Mouse (Mus musculus) frontal cortex, adult 2 months (tissue): Measurements from ENCODE around the gene Rcbtb2. TPM values are rescaled to one million over a fixed set of nuclear protein-coding genes. Genes with fewer than 3 reads are reported as not detected.
A peak's percentile ranks its signal among the peaks of the same experiment; 100 is the strongest.

Source experiments
- DNase-seq, 2 experiments: peaks; one replicate each; pipeline ENCODE4 v3.0.0; 2022; ENCODE audit warnings: low spot score in 1 of 2; ENCODE audit errors: extremely low spot score in 1 of 2
- polyA plus RNA-seq: library from polyadenylated mRNA; depleted of rRNA; stranded (reverse); fragments of >200 nt; gene quantifications from 2 replicates; pipeline ENCODE4 v1.2.3, GENCODE M21; 2012

The Rcbtb2 gene
- polyA plus RNA-seq, 1 experiment, result 28.1 TPM

DNA sequence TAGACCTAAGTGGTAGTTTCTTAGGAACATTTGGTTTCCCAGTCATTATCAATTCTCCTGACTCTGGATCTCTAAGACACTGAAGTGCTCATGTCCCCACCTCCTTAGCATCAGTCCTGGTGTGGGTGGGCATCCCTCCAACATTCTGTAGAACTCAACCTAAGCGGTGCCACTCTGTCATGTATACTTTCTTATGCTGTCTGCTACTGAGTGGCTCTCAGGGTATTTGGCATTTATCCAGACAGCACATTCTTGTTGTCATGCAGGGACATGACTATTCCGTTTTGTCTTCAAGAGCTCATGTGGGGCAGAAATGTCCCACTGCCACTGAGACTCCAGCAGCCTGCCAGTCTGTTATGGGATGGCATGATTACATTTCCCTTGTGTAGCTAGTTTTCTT is 58.3 kb downstream of the Rcbtb2 start:
- DNase-seq, result no peak

DNA sequence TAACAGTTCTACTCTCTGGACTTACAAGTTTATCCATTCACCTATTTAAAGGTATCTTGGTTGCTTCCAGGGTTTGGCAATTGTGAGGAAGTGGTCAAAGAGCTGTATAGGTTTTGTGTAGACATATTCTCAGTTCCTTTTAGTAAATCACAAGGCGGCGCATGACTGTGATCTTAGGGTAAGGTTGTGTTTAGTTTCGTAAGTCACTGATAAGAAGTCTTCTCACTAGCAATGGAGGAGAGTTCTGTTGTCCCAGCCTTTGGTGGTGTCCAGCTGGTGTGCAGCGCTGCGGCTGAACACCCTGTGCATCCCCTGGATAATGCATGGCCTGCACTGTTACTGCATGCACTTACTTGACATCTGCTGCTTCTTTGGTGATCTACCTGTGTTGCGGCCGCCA is 64.0 kb downstream of the Rcbtb2 start:
- DNase-seq, result no peak

DNA sequence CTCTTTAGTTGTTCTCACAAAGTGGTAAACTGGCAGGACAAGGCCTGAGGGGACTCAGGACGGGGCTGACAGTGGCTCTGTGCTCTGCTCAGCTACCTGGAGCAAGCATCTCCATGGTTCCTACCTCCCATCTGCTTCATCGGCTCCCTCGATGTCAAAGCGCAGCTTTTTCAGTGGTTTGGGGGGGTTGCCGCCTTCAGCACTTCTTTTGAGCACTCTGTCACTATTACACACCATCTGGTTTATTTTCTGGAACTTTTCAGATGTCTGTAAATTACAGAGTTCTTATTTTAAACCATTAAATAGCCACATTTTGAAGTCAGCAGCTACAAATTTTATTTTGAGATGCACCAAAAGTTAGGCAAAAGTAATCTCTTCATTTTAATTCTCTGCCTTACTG is 76.2 kb downstream of the Rcbtb2 start:
- DNase-seq, result peak; percentile 26 to 40

DNA sequence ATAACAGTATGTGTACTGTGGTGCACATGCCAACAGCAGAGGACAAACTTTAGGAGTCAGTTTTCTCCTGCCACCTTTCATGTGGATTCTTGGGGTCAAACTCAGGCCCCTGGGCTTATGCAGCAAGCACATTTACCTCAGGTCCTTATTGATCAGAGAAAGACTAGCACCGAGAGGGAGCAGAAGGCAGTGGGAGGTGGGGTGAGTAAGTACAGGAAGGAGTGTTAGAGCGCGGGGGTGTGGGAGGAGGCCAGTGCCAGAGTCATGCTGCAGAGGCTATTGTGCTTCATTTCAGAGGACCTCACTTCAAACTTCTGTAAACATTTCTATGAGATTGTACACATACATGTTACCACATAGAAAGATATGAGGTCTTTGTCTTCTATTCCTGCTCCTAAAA is 78.6 kb downstream of the Rcbtb2 start:
- DNase-seq, result peak in 1 of 2 experiments; percentile 22

DNA sequence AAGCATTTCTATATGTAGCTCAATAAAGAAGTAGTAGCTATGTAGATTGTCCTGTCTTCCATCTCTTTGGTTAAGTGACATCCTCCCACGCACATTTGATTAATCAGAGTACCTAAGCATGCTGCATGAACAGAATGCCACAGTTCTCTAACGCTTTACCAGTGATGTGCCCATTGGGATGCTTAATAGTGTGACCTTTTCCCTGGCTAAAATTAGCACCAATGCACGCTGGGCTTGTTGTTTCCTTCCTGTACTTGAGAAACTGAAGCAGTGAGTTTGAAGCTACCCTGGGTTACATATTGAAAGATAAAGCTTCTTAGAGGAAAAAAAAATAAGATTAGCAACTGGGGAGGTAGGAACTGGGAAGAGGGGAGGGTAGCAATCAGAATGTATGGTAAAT is 81.2 kb downstream of the Rcbtb2 start:
- no peak for DNase-seq

DNA sequence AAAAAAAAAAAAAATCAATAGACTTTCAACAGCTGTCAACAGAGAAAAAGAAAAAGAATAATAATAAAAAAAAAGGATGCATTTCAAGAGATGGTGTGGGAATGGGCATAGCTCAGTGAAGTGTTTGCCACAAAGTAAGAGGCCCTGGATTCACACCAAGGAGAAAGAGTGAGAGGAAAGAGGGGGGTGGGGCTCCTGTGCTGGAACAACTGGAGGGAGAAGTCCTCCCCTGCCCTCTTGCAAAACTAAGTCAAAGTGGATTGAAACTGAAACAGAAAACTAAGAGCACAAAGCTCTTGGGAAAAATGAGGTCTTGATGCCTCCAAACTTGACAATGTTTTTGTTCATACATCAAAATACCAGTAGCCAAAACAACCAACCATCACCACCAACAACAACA is 86.4 kb downstream of the Rcbtb2 start:
- no peak for DNase-seq

DNA sequence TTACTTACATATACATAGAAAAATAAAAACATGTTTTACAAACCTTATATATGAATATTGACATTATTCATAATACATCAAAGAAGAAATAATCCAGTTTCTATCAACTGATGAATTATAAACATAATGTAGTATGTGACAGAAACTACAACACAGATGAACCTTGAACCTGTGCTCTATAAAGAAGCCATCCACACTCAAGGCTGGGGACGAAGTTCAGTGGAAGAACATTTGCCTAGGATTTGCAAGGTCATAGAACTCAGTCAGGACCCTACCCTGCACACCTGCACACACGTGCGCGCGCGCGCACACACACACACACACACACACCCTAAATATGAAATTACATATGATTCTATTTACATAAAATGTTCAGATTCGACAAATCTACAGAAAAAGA is 87.4 kb downstream of the Rcbtb2 start:
- no peak for DNase-seq

DNA sequence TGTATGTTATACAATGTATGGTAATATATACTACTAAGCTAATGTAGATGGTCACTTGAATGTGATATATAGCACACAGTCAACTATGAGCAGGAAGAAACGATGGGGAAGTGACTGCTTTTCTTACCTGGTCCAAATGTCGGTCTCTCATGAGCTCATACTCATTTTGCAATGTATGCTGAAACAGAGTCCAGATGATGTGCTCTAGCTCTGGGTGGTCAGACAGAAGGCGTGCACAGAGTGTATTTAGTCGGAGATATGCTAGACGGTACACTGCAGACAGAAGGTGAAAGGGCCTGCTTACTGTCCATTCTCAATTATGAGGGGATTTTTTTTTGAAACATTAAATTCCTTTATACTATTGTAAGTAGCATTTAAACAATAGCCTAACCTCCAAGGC is 88.6 kb downstream of the Rcbtb2 start:
- no peak for DNase-seq

DNA sequence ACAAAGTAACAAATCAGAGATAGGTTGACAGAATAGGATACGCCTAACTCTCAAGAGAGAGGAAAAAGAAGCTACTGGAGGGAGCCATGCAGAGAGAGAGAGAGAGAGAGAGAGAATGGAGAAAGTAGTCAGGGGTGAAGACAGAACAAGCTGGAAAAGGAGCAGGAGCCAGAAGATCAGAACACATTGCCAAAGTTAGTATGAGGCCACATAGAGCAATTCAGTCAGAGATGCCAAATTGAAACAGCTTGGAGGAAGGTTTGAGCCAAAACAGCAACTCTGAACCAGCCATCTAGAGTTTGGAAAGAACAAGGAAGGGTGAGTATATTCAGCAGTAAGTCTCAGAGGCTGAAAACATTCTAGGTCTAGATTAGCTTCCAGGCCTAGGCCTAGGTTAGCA is 94.2 kb downstream of the Rcbtb2 start:
- no peak for DNase-seq

DNA sequence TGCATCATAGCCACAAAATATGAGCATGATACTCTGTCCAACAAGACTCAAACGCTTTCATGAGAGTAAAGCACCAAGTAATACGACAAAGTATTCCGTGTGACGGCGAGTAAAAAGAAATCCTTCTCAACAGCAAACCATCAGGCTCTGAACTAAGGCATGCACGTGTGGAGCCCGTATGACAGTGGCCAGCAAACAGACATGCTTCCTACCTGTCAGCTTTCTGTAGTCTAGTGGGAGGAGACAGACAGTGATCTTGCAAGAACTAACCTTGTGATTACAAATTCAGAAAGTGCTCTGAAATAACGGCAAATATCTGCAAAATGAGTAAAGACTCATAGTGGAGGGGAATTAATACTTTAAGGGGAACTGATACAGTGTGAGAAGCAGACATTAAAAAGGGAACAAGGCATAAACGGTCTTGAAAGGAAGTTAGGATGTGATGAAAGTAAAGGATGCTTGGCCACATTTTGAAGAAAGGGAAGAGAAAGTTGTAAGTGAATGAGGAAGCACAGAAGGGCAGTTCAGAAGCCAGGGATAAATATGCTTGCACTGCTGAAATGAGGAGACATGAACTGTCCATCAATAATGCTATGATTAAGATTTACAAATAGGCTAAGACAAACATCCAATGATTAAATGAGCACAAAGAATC is 99.6 kb downstream of the Rcbtb2 start:
- no peak for DNase-seq

DNA sequence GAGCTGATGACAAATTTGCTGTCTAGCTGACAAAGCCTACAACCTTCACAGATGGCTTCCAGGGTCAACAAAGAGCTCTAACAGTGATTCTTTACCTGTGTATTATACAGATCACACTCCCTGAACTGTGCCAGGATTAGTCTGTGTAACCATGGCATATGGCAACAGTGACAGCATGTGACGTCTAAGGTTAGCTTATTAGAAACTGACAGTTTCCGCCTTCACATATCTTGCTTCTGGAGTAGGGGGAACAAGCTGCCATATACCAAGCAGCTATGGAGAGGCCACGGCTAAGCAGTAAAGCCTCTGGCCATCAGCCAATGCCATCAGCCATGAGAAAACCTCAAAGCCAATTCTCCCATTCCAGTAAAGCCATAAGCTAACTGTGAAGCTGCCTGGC is 103.5 kb downstream of the Rcbtb2 start:
- DNase-seq, result no peak

DNA sequence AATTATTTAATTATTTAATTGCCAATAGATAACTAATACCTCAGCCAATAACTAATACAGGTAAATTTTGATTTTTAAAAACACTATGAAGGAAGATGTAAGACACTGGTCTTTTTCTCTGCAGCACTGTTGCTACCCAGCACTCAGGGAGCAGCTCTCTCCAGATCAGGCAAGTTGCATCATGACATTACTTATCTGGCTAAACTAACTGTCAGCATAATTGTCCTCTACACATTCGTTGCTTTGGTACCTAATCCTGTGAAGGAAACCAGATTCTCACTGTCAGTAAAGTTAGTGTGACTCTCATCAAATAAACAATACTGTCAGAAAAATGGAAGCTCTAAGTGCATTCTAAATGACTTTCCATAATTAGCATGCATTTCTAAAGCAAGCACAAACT is 104.0 kb downstream of the Rcbtb2 start:
- no peak for DNase-seq

DNA sequence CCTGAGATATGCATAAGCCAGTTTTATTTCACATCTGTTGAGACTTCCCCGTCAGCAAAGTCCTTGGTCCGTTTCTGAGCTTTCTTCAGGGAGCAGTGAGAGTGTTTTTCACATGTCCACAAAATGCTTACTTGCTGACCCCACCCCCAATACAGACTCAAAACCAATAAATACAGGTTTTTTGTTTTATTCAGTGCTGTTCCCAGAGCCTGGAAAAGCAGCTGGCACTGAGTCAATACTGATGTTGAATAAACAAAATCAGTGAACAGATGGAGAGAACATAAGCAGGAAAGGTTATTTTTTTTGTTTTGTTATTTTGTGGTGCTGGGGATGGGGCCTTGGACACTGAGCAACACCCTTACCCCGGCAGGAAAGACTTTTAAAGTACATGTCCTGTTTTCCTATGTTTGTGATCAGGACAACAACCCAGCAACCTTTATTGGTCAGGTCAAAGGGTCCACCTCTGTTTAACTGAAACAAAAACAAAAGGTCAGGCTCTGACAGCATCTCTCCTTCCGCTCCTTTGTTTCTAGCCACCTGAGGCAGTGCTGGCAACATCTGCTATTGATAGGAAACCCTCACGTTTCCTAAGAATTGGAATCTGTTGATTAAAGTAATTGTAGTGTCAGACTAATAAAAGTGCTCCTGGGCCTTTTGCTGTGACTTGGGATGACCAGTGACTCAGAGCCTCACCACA is 108.6 kb downstream of the Rcbtb2 start:
- DNase-seq, result no peak

DNA sequence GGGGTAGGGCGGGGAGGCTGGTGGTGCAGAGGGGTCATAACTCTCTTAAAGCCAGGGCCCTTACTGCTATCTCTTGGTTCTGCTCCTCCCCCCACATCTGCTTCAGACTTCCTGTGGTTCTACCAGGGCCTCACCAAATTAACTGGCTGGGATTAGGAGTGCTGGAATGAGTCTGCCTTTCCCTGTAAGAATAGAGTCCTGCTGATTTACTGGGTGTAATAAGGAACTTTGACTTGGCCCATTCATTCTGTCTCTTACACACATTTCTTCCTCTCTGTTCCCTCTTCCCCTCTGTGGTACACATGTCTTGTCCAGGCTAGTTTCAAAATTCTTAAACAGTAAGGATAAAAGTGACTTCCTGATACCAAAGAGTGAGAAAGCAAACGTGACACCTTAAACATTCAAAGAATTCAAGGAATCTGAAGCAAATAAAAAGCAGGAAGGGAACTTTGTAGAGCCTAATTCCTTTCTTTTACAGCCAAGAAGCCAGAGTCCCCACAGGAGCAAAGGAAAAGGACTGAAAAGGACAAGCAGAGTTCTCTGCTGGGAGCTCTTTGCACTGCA is 111.7 kb downstream of the Rcbtb2 start:
- DNase-seq, result no peak

DNA sequence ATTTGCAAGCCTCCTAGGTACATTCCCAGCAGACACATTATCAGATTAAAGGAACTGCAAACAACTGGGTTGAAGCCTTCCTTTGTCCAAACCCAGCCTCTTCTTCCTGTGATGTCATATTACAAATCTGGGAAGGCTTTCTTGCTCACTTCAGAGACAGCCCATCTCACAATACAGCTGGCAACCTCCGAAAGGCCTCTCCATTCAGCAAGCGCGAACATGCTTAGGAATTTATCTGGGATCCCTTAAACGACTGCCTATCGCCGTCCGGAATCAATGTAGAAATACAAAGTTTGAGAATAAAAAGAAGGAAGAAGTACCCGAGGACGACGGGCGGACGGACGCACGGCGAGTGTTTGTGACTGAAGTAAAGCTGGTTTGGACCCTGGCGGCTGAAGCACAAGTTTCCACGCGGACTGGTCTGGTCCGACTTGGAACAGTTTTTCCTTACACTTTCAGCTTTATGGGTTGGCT is 115.0 kb downstream of the Rcbtb2 start, which contains the start of gene Lpar6:
TSS of gene Lpar6 (plus strand) at position 48 of the 474 bp plus-strand sequence.
- peak in 1 of 2 experiments; percentile 32 for DNase-seq

DNA sequence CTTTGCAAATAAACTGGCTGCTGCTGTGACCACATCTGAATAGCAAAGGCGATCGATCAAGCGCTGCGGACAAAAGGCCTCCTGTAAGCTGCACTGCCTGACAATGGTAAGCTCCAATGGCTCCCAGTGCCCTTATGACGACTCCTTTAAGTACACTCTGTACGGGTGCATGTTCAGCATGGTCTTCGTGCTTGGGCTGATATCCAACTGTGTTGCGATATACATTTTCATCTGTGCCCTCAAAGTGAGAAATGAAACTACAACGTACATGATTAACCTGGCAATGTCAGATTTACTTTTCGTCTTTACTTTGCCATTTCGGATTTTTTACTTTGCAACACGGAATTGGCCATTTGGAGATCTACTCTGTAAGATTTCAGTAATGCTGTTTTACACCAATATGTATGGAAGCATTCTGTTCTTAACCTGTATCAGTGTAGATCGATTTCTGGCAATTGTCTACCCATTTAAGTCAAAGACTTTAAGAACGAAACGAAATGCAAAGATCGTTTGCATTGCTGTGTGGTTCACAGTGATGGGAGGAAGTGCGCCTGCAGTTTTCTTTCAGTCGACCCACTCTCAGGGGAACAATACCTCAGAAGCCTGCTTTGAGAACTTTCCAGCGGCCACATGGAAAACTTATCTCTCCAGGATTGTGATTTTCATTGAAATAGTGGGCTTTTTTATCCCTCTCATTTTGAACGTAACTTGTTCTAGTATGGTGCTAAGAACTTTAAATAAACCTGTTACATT is 115.8 kb downstream of the Rcbtb2 start:
- no peak for DNase-seq

DNA sequence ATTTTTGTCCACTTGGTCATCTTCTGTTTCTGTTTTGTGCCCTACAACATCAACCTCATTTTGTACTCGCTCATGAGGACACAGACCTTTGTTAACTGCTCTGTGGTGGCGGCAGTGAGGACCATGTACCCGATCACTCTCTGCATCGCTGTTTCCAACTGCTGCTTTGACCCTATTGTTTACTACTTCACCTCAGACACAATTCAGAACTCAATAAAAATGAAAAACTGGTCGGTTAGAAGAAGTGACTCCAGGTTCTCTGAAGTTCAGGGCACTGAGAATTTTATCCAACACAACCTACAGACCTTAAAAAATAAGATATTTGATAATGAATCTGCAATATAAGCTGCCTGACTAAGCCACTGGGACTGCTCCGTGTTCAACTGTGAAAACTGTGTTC is 116.5 kb downstream of the Rcbtb2 start:
- DNase-seq, result no peak

DNA sequence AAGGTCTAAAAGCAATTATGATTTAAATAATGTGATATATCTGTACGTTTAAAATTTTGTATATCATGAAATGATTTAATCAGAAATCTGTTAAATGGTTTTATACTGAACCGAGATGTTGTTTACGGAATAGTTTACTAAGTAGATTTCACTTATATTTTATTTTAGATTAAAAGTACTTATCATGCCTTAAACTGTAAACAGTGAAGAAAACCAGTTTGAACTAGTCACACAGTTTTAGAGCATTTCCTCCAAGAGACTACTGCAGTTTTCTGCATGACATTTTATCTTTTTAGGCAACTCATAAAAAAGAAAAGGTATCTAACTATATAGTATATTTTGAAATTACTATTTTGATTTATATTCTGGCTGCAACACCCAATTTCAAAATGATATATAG is 117.0 kb downstream of the Rcbtb2 start:
- DNase-seq, result no peak

DNA sequence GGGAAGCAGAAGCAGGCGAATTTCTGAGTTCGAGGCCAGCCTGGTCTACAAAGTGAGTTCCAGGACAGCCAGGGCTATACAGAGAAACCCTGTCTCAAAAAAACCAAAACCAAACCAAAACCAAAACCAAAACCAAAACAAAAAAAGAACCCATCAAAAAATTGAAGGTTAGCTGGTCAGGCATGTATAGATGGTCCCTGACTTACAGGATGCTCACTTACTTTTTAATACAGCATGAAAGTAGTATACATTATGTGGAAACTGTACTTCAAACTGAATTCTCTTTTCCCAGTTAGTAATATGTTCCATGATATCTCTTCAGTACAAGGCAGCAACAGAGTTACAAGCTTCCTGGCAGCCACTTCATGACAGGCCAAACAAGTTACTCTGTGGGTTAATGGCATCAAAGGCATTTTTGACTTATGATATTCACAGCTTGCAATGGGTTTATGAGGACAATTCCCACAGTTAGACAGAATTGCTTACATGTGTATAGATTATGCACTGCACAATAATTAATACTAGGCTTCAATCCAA is 121.3 kb downstream of the Rcbtb2 start:
- DNase-seq, result no peak

DNA sequence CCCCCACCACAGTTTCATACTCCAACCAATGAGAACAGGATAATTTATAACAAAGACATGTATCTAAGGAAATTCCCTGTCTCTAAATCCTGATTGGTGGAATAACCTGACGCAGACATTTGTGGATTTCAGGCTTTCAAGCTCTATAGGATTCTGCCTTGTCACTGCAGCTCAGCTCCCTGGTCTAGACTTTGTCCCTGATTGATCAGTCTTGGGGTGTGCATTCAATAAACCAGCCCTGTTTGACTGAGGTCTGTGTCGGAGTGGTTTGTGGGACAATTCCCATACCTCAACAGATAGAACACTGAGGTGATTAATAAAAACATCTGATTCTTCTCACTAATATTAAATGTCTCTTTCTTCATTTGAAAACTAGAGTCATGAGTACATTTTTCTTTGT is 127.2 kb downstream of the Rcbtb2 start:
- no peak for DNase-seq

DNA sequence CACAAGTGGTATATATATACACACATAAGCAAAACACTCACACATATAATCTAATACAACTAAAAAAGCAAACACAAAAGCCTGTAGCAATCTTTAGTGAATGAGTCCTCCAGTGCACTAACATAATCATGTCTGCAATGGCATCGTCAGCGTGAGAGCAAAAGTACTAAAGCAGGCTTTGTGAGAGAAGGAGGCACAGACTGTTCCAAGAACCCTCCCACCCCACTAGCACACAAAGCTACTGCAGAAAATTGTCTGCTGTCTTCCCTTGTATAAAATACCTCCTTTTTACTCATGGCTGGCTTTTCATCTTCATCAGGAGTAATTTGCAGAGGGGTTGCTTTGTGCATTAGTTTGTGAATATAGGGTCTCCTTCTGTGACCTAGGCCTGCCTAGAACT is 129.4 kb downstream of the Rcbtb2 start:
- no peak for DNase-seq
